Mouse (Mus musculus) neural tube, embryonic 12.5 days (tissue): Measurements from ENCODE around the gene Ifi35. TPM values are rescaled to one million over a fixed set of nuclear protein-coding genes. Genes with fewer than 3 reads are reported as not detected.

ENCODE experiments used
- ATAC-seq: fragments of 200-750 bp; cut with Nextera tagmentation; 2 replicates; pipeline ENCODE4 v1.8.0; 2017; ENCODE audit warnings: low read depth, mild to moderate bottlenecking, moderate TSS enrichment, moderate library complexity; ENCODE audit not compliant: low FRiP score
- H3K27ac ChIP-seq: fragments of 300-500 bp; sonication (generic); 2 replicates; pipeline ENCODE4 v1.5.1; 2016
- H3K27me3 ChIP-seq: fragments of 300-500 bp; sonication (generic); replicated peaks from 2 replicates; pipeline ENCODE4 v1.6.1; 2016; ENCODE audit warnings: mild to moderate bottlenecking
- H3K36me3 ChIP-seq: fragments of 300-500 bp; sonication (generic); 2 replicates; pipeline ENCODE4 v1.6.1; 2016; ENCODE audit warnings: mild to moderate bottlenecking
- H3K4me1 ChIP-seq: fragments of 300-500 bp; sonication (generic); 2 replicates; pipeline ENCODE4 v1.6.1; 2016
- H3K4me2 ChIP-seq: fragments of 300-500 bp; sonication (generic); replicated peaks from 2 replicates; pipeline ENCODE4 v1.6.1; 2016; ENCODE audit warnings: mild to moderate bottlenecking
- H3K4me3 ChIP-seq: fragments of 300-500 bp; sonication (generic); 2 replicates; pipeline ENCODE4 v1.5.1; 2016
- H3K9ac ChIP-seq: fragments of 300-500 bp; sonication (generic); 2 replicates; pipeline ENCODE4 v1.6.1; 2016; ENCODE audit warnings: mild to moderate bottlenecking
- H3K9me3 ChIP-seq: fragments of 300-500 bp; sonication (generic); 2 replicates; pipeline ENCODE4 v1.6.1; 2016; ENCODE audit warnings: mild to moderate bottlenecking
- WGBS: fragments of 180-500 bp; shearing (Covaris S2); methylation state at CpG from one replicate; pipeline ENCODE4 v1.1.7; 2016; 5-methylcytosine and 5-hydroxymethylcytosine counted together
- polyA plus RNA-seq: library from polyadenylated mRNA; unstranded; fragments of >200 nt; fragmentation: Nextera tagmentation; extraction: Ambion mirVana; gene quantifications from 2 replicates; pipeline ENCODE4 v1.2.1, GENCODE M21; 2016

The Ifi35 gene
- polyA plus RNA-seq, 1 experiment from 2014 or later: 4.3 TPM

- H3K4me2 ChIP-seq: no peak overlapping the region
- no peak overlapping the region for H3K9ac ChIP-seq
- H3K27me3 ChIP-seq: no peaks in the 10 kb centered on the region
- WGBS: 85% methylated on average over 3 of the region's 3 CpGs
- peaks cover 8% of the 10 kb centered on the region for H3K36me3 ChIP-seq
- ATAC-seq: no peak
- H3K4me1 ChIP-seq: peaks cover 7% of the 10 kb centered on the region
- H3K27ac ChIP-seq: no peak overlapping the region
- no peak overlapping the region for H3K4me3 ChIP-seq
- no peaks in the 10 kb centered on the region for H3K9me3 ChIP-seq
These were observed 2.2 kb downstream of the Ifi35 start for GRCm38 (mm10) chr11:101450394-101450793.

- Histone ChIP-seq H3K9me3 (no peaks in the 10 kb centered on the region), H3K27me3 (no peaks in the 10 kb centered on the region), H3K27ac (no peak overlapping the region), H3K4me1 (peaks cover 7% of the 10 kb centered on the region), H3K9ac (no peak overlapping the region), H3K36me3 (peaks cover under 1% of the 10 kb centered on the region; the same call in 1 of the 2 replicates), H3K4me2 (no peak overlapping the region), H3K4me3 (no peak overlapping the region)
- WGBS: 93% methylated on average over 10 of the region's 10 CpGs
- no peak for ATAC-seq
These were observed 3.3 kb downstream of the Ifi35 start for GRCm38 (mm10) chr11:101451536-101451935.

- Histone ChIP-seq H3K27me3 (no peaks in the 10 kb centered on the region), H3K4me3 (no peak overlapping the region), H3K9me3 (no peaks in the 10 kb centered on the region), H3K4me2 (no peak overlapping the region), H3K9ac (no peak overlapping the region), H3K27ac (no peak overlapping the region), H3K36me3 (peaks cover under 1% of the 10 kb centered on the region), H3K4me1 (peaks cover 7% of the 10 kb centered on the region)
- no peak for ATAC-seq
- 77% methylated on average over 10 of the region's 10 CpGs for WGBS
These were observed 4.0 kb downstream of the Ifi35 start for GRCm38 (mm10) chr11:101452093-101452774.

- ATAC-seq: no peak
- Histone ChIP-seq H3K27me3 (no peaks in the 10 kb centered on the region), H3K4me1 (peaks cover 7% of the 10 kb centered on the region), H3K9me3 (no peaks in the 10 kb centered on the region), H3K9ac (no peak overlapping the region), H3K4me2 (no peak overlapping the region), H3K36me3 (peaks cover 25% of the 10 kb centered on the region), H3K27ac (no peak overlapping the region), H3K4me3 (no peak overlapping the region)
- 61% methylated on average over 6 of the region's 6 CpGs for WGBS
These were observed 6.5 kb downstream of the Ifi35 start for GRCm38 (mm10) chr11:101454702-101455101.

GRCm38 (mm10) chr11:101455627-101456026 is 7.4 kb downstream of the Ifi35 start:
- Histone ChIP-seq H3K27ac (no peak overlapping the region), H3K4me3 (no peak overlapping the region), H3K4me2 (no peak overlapping the region), H3K27me3 (no peaks in the 10 kb centered on the region), H3K4me1 (peaks cover 7% of the 10 kb centered on the region), H3K36me3 (peaks cover 35% of the 10 kb centered on the region), H3K9me3 (no peaks in the 10 kb centered on the region), H3K9ac (no peak overlapping the region)
- 88% methylated on average over 7 of the region's 7 CpGs for WGBS
- no peak for ATAC-seq

GRCm38 (mm10) chr11:101457631-101458030 is 9.4 kb downstream of the Ifi35 start:
- 89% methylated on average over 9 of the region's 9 CpGs for WGBS
- Histone ChIP-seq H3K9me3 (no peaks in the 10 kb centered on the region), H3K4me1 (peaks cover 14% of the 10 kb centered on the region), H3K9ac (no peak overlapping the region), H3K27me3 (no peaks in the 10 kb centered on the region), H3K4me2 (no peak overlapping the region), H3K27ac (no peak overlapping the region), H3K36me3 (peaks cover 54% of the 10 kb centered on the region), H3K4me3 (no peak overlapping the region)
- no peak for ATAC-seq

GRCm38 (mm10) chr11:101458217-101458616 is 10.0 kb downstream of the Ifi35 start:
- ATAC-seq: no peak
- Histone ChIP-seq H3K4me2 (no peak overlapping the region), H3K9ac (no peak overlapping the region), H3K9me3 (no peaks in the 10 kb centered on the region), H3K36me3 (peaks cover 55% of the 10 kb centered on the region), H3K27me3 (no peaks in the 10 kb centered on the region), H3K4me3 (no peak overlapping the region), H3K27ac (no peak overlapping the region), H3K4me1 (peaks cover 19% of the 10 kb centered on the region)
- 80% methylated on average over 12 of the region's 12 CpGs for WGBS

- no peak for ATAC-seq
- Histone ChIP-seq H3K4me1 (peaks cover 30% of the 10 kb centered on the region), H3K4me3 (no peak overlapping the region), H3K4me2 (no peak overlapping the region), H3K27me3 (no peaks in the 10 kb centered on the region), H3K9me3 (no peaks in the 10 kb centered on the region), H3K27ac (no peak overlapping the region), H3K36me3 (peaks cover 55% of the 10 kb centered on the region), H3K9ac (no peak overlapping the region)
- 54% methylated on average over 6 of the region's 6 CpGs for WGBS
These were observed 11.5 kb downstream of the Ifi35 start for GRCm38 (mm10) chr11:101459716-101460115.

- no peak overlapping the region for H3K4me3 ChIP-seq
- no peak overlapping the region for H3K4me2 ChIP-seq
- H3K27ac ChIP-seq: no peak overlapping the region
- H3K36me3 ChIP-seq: peaks cover 55% of the 10 kb centered on the region
- no peak for ATAC-seq
- H3K9ac ChIP-seq: no peak overlapping the region
- WGBS: 90% methylated on average over 15 of the region's 15 CpGs
- H3K27me3 ChIP-seq: no peaks in the 10 kb centered on the region
- H3K9me3 ChIP-seq: no peaks in the 10 kb centered on the region
- H3K4me1 ChIP-seq: peaks cover 33% of the 10 kb centered on the region
These were observed 12.1 kb downstream of the Ifi35 start for GRCm38 (mm10) chr11:101460321-101460720.

- Histone ChIP-seq H3K36me3 (peaks cover 55% of the 10 kb centered on the region), H3K27me3 (no peaks in the 10 kb centered on the region), H3K9ac (no peak overlapping the region), H3K9me3 (no peaks in the 10 kb centered on the region), H3K27ac (no peak overlapping the region), H3K4me1 (peaks cover 38% of the 10 kb centered on the region), H3K4me3 (no peak overlapping the region), H3K4me2 (peak overlapping the region; percentile 90; the same call in 1 of the 2 replicates)
- no peak for ATAC-seq
- 69% methylated on average over 14 of the region's 14 CpGs for WGBS
These were observed 13.9 kb downstream of the Ifi35 start for GRCm38 (mm10) chr11:101462141-101462540.

- no peak overlapping the region for H3K9ac ChIP-seq
- peaks cover 41% of the 10 kb centered on the region for H3K4me1 ChIP-seq
- H3K27me3 ChIP-seq: no peaks in the 10 kb centered on the region
- WGBS: 36% methylated on average over 13 of the region's 13 CpGs
- H3K27ac ChIP-seq: no peak overlapping the region
- no peaks in the 10 kb centered on the region for H3K9me3 ChIP-seq
- no peak overlapping the region for H3K4me3 ChIP-seq
- H3K4me2 ChIP-seq: peak overlapping the region; percentile 90
- ATAC-seq: no peak
- peaks cover 49% of the 10 kb centered on the region for H3K36me3 ChIP-seq
These were observed 14.6 kb downstream of the Ifi35 start for GRCm38 (mm10) chr11:101462583-101463440.

- Histone ChIP-seq H3K9me3 (no peaks in the 10 kb centered on the region), H3K27me3 (no peaks in the 10 kb centered on the region), H3K4me2 (peak within 1 kb of the TSS; percentile 90), H3K4me1 (peaks cover 49% of the 10 kb centered on the region), H3K9ac (peak within 1 kb of the TSS; percentile 78), H3K36me3 (peaks cover 32% of the 10 kb centered on the region), H3K27ac (peak within 1 kb of the TSS; percentile 66), H3K4me3 (peak within 1 kb of the TSS; percentile 85)
- ATAC-seq: no peak
- 16% methylated on average over 12 of the region's 12 CpGs for WGBS
These were observed 16.2 kb downstream of the Ifi35 start, which contains the start of gene Rnd2 for GRCm38 (mm10) chr11:101464211-101465100. TSS of gene Rnd2 (plus strand) at chr11:101464999.
